Mouse (Mus musculus): ENCODE results near the gene Tef.
A peak's percentile ranks its signal among the peaks of the same experiment; 100 is the strongest.

Tef gene

GRCm38 (mm10) chr15:81828426-81829207, 26.4 kb downstream of the Tef start:
- DNase-seq (ENCODE audit: low spot score in 2 of 2), result no peak

GRCm38 (mm10) chr15:81829208-81829580, 27.0 kb downstream of the Tef start:
- no peak for DNase-seq (ENCODE audit: low spot score in 2 of 2)

- no peak for DNase-seq (ENCODE audit: low spot score in 2 of 2)
Observed at GRCm38 (mm10) chr15:81830530-81830929, 28.3 kb downstream of the Tef start.

DNA sequence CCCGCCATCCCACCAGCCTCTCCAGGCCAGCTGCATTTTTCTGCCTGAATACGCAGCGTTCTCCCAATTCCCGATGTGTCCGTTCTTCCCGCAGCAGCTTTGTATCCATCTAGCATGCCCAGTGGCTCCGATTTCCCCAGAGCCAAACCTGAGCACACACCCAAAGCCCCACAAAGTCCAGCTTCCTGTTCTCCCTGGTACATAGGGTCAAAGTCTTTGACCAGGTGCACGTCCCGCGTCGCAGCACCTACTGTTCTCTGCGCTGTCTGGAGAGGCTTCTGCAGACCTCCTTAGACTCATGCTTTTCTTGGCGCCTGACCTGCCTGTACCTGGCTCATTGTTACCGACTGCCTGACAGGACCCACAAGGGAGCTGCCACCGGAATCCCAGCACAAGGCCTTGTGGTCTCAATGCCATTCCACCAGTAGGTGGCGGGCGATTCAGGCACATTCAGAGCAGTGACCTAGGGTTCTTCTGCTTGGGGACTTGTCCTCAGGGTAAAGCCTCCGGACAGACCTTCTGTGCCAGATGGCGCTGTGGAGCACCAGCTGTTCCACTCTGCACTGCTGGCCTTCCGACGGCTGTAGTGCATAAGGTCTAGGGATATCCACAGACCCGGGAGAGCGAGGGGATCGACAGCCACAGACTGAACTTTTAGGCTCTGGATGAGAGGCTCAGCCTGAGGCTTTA, 29.1 kb downstream of the Tef start:
- peak; percentile 77 to 93 for DNase-seq (ENCODE audit: low spot score in 2 of 2)

DNA sequence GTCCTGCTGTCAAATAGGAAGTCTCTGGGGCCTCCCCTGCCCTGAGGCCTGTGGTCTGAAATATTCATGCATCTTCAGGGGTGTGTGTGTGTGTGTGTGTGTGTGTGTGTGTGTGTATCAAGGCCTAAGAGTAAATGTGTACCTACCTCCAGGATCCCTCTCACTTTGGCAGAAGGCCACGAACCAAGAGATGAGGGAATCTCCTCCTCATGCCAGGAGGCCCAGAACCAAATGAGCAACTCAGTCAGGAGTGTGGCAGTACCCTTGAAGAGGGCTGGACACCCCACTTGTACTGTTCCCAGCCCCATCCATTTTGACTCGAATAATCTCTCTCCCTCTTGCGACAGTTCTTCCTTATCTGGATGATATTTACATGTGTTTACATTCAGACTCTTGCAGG, 30.0 kb downstream of the Tef start:
- DNase-seq (ENCODE audit: low spot score in 2 of 2), result no peak

GRCm38 (mm10) chr15:81833481-81833880, 31.3 kb downstream of the Tef start:
- DNase-seq (ENCODE audit: low spot score in 2 of 2), result no peak

- no peak for DNase-seq (ENCODE audit: low spot score in 2 of 2)
Observed at GRCm38 (mm10) chr15:81834171-81834841, 32.1 kb downstream of the Tef start.

- DNase-seq (ENCODE audit: low spot score in 2 of 2), result no peak
Observed at GRCm38 (mm10) chr15:81835007-81835880, 33.0 kb downstream of the Tef start.

- DNase-seq (ENCODE audit: low spot score in 2 of 2), result peak in 1 of 2 experiments; percentile 47
Observed at GRCm38 (mm10) chr15:81836124-81836821, 34.1 kb downstream of the Tef start.

DNA sequence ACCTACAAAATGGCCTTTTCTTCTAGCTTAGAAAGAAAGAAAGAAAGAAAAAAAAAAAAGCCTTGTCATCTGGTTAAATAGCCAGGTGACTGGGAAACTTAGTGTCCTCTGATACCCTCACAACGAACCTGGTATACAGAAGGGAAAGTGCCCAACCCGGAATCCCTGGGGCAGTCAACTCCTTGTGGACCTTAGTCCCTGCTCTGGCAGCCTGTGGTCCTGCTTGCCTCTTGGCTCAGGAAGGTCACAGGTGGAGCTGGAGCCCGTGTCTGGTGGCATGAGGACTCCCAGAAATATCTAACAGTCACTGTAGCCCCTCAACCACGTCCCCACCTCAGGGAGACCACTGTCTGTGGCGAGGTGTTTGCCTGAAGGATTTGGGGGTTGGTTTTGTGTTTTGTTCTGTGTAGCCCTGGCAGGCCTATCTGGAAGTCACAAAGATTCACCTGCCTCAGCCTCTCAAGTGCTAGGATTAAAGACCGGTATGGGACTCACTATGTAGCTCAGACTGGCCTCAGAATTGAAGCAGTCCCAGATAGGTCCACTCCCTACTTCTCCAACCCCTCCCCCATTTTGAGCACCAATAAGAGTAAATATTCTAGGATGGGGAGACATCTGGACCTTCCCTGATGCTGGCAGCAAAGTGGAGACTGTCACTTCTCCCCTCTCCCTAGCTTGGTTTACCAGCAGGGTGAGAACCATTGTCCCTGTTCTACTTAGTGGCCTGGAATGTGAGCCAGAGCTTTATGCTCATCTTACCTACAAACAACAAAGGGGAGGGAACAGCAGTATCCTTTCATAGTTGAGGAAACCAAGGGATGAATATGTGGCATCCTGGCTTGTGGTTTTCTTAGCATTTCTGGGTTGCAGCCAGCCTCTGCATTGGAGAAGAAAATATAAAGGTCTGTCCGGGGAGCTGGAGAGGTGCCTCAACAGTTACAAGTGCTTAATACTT, 35.0 kb downstream of the Tef start:
- no peak for DNase-seq (ENCODE audit: low spot score in 2 of 2)

DNA sequence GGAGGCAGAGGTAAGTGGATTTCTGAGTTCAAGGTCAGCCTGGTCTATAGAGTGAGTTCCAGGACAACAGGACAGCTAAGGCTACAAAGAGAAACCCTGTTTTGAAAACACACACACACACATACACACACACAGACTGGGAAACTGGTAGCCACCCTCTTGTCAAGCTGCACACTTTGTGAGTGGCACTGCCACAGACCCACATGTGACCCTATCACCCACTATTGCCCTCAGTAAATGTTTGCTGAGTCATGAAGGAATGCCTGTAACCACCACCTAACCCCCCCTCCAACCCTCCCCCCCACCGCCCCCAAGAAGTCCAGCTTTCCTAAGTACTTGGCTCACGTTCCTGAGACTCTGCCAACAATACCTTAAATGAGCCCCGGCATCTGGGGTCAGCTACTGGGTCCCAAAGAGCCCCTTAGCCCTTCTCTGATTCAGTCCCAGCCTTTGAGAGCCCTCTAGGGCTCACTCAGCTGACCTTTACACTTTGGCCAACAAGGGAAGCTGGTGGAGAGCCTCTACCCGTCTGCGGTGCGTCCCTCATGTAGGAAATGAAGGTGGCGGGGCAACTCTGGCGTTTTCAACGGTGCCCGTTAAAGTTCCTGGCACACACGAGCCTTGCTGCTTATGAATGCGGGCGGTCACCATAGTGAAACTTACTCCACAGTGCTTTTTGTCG, 36.5 kb downstream of the Tef start:
- DNase-seq (ENCODE audit: low spot score in 2 of 2), result no peak

DNA sequence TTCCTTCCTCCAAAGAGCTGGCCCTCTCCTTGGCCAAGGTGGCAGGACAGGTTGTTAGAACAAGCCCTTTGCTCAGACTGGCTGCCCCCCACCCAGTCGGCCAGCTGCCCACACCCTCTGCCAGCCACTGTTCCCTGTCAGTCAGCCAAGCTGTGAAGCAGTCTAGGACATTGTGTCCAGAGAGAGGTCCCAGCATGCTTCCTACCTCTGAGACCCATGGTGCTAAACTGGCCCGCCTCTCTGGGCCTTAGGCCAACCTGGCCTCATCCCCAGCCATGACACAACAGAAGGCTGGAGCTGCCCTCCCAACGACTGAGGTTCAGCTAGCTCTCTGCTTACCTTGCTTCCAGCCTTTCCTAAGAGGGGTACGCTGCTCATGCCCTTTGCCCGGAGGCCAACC, 37.4 kb downstream of the Tef start:
- no peak for DNase-seq (ENCODE audit: low spot score in 2 of 2)

- no peak for DNase-seq (ENCODE audit: low spot score in 2 of 2)
Observed at GRCm38 (mm10) chr15:81840306-81840705, 38.1 kb downstream of the Tef start.

DNA sequence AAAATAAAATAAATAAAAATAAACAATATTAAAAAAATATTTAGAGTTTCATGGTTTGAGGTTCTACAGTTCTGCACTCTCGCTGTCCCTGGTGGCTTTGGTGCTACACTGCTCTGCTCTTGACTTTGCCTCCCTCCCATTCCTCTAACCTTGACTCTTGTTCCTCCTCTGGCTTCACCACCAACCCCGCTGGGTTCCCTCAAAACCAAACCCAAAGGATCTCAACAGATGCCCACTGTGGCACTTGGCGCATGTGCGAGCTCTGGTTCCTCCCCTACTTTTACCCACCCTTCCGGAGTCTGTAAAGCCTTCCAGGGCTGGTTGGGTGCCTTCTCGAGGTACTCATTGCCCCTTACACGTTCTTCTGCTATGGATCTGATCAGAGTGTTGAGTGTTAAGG, 40.1 kb downstream of the Tef start:
- no peak for DNase-seq (ENCODE audit: low spot score in 2 of 2)

DNA sequence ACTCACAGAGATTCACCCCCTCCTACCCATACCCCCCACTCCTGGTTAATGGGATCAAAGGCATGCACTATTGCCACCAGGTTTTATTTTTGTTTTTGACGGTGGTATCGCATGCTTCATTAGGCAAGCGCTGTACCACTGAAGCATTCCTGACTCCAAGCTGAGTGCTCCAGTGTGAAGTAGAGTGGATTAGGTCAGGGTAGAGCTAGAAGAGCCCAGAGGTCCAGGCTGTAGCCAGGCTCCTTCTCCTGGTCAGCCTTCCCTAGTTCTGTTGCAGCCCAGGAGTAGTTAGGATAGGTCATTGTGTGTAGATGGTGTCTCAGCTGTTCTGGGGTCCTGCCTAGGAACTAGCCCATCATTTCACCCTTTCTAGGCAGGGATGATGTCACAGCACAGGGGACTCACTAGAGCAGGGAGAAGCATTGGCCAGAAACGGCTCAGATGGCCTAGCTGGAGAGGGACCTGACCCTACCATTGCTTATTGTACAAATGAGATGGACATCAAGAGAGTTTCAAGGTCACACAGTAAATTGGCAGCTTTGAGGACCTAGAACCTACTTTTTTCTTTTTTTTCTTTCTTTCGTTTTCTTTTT, 42.9 kb downstream of the Tef start:
- DNase-seq (ENCODE audit: low spot score in 2 of 2), result no peak

DNA sequence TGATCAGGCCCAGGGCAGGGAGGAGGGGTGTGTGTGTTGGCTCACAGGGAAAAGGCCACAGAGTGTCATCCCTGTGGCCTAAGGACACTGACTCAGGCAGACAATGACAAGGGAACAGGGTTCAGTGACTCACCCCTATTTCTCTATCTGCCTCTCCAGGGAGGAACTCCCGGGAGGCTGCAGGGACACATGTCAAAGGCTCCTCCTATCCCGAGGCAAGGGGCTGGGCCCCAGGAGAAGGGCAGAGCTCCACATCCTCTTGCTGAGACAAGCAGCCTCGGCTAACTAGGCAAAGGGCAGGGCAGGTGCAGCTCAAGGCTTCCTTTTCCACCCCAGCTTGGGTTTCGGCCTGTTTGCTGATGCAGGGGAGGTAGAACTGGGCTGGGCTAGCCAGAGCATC, 43.5 kb downstream of the Tef start:
- no peak for DNase-seq (ENCODE audit: low spot score in 2 of 2)

DNA sequence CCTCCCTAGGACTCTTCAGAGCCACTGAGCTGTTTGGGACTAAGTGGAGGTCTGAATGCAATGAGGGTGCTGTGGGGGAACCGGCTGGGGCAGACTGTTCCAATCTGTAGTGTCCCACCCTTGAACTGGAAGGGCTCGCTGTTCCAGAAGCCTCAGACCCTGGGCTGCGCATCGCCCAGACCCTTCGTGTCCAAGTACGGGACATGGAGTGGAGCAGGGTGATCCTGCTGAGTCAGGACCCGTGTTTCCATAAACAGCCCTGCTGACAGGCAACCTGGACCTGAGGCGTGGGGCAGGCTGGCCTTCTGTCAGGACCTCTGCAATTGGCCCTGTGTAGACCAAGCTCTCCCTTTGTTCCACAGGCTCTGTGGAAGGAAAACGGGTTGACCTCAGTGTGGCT, 44.5 kb downstream of the Tef start:
- no peak for DNase-seq (ENCODE audit: low spot score in 2 of 2)

- no peak for DNase-seq (ENCODE audit: low spot score in 2 of 2)
Observed at GRCm38 (mm10) chr15:81847161-81847560, 44.9 kb downstream of the Tef start.

DNA sequence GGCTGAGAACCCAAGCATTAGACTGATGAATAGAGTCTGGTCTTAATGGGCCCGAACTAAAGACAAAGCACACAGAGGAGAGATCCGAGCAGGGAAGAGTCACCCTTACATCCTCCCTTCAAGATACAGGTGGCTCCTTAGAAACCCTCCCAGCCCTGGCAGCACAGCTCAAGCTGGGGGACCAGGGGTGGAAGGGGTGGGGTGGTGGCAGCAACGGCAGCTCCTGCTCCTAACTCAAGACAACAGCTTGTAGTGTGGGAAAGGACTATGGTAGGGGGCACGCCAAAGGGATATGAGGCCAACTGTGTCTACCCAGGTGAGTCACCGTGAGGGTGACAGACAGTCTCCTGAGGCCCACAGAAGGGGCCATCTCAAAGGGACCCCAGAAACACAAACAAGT, 45.6 kb downstream of the Tef start:
- DNase-seq (ENCODE audit: low spot score in 2 of 2), result no peak

All from spleen, postnatal 10 days (tissue).